Mouse (Mus musculus) left cerebral cortex, adult 11 months (tissue): ENCODE measurements at regions not wholly inside any gene's neighbourhood (a gene's known extent, or its start where the extent isn't known, plus 50 kb on each side); places are given as distances from the start of the nearest gene placed in this dataset.
"Not testable (repeated sequence)": the region's sequence is repeated elsewhere in the genome, so short reads cannot be mapped to it uniquely, and the experiment has no call there.

Experiments
- DNase-seq: peaks from one replicate; pipeline ENCODE4 v3.0.0; 2022; ENCODE audit warnings: low spot score

- not testable (repeated sequence) for DNase-seq
Observed at GRCm38 (mm10) chr3:149052295-149052902, 62.0 kb upstream of the Adgrl2 start.

DNA sequence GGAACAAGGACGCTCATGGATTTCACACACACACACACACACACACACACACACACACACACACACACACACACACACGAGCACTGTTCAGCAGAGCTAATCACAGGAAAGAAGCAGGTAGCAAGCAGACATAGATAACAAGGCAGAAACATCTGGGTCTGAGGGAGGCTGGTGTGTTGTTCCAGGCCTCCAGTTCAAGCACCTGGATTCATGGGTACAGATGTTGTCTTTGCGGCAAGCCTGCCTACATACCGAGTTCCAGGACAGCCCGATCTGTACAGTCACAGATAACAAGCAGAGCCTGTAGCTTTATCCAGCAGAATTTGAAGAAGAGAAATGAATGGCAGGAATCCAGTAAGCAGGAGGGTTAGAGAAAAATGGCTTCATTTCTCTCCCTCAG, 55.0 kb upstream of the Adgrl2 start:
- no peak for DNase-seq

GRCm38 (mm10) chr3:149043901-149044300, 53.5 kb upstream of the Adgrl2 start:
- DNase-seq, result no peak

DNA sequence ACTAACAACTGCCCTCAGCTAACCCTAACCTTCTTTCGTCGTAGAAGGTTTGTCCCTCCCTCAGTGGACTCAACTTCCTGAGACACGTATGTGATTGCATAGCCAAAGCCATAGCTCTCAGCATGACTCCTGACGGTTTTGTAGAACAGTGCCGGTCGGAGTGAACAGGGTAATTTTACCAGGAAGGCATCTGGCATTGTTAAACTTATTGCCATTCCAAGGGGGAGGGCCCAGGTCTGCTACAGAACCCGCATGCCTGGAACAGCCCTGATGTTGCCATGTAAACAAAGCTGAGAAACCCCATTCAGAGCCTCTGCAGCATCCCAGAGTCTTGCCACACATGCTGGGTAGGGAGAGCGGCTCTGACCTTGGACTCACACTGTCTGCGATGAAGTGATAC, 52.2 kb upstream of the Adgrl2 start:
- no peak for DNase-seq

GRCm38 (mm10) chr3:149041188-149041587, 50.8 kb upstream of the Adgrl2 start:
- DNase-seq, result no peak
